Mouse (Mus musculus) stomach, embryonic 16.5 days (tissue): ENCODE results near the gene Gm3415. TPM values are rescaled to one million over a fixed set of nuclear protein-coding genes. Genes with fewer than 3 reads are reported as not detected.
"Not testable (repeated sequence)": the region's sequence is repeated elsewhere in the genome, so short reads cannot be mapped to it uniquely, and the experiment has no call there.

Source experiments
- ATAC-seq: fragments of 200-750 bp; cut with Nextera tagmentation; 2 replicates; pipeline ENCODE4 v1.8.0; 2017; ENCODE audit warnings: moderate number of reproducible peaks, moderate TSS enrichment; ENCODE audit not compliant: insufficient read depth, low FRiP score
- H3K27ac ChIP-seq: fragments of 300-500 bp; sonication (generic); 2 replicates; pipeline ENCODE4 v1.5.1; 2014; ENCODE audit warnings: low read length
- H3K27me3 ChIP-seq: fragments of 300-500 bp; sonication (generic); 2 replicates; pipeline ENCODE4 v1.6.1; 2014; ENCODE audit warnings: low read length, control low read depth, mixed read lengths; ENCODE audit not compliant: control insufficient read depth, insufficient read depth
- H3K36me3 ChIP-seq: fragments of 300-500 bp; sonication (generic); 2 replicates; pipeline ENCODE4 v1.6.1; 2014; ENCODE audit warnings: low read length; ENCODE audit not compliant: control insufficient read depth, insufficient read depth
- H3K4me1 ChIP-seq: fragments of 300-500 bp; sonication (generic); 2 replicates; pipeline ENCODE4 v1.6.1; 2014; ENCODE audit warnings: low read length, control low read depth, mixed read lengths; ENCODE audit not compliant: control insufficient read depth, insufficient read depth
- H3K4me2 ChIP-seq: fragments of 300-500 bp; sonication (generic); 2 replicates; pipeline ENCODE4 v1.6.1; 2014; ENCODE audit warnings: low read depth, low read length, mixed read lengths
- H3K4me3 ChIP-seq: fragments of 300-500 bp; sonication (generic); replicated peaks from 2 replicates; pipeline ENCODE4 v1.5.1; 2014; ENCODE audit warnings: mild to moderate bottlenecking, low read length
- H3K9ac ChIP-seq: fragments of 300-500 bp; sonication (generic); 2 replicates; pipeline ENCODE4 v1.6.1; 2014; ENCODE audit warnings: low read length
- H3K9me3 ChIP-seq: fragments of 300-500 bp; sonication (generic); replicated peaks from 2 replicates; pipeline ENCODE4 v1.6.1; 2016; ENCODE audit warnings: low read length, control low read depth; ENCODE audit not compliant: control insufficient read depth
- whole genome bisulfite sequencing: fragments of 180-500 bp; shearing (Covaris S2); extraction: QIAGEN DNeasy Blood & Tissue Kit; methylation state at CpG from one replicate; pipeline ENCODE4 v1.1.7; 2014; 5-methylcytosine and 5-hydroxymethylcytosine counted together
- polyA plus RNA-seq: library from polyadenylated mRNA; unstranded; fragments of >200 nt; fragmentation: Nextera tagmentation; extraction: Ambion mirVana; gene quantifications from 2 replicates; pipeline ENCODE4 v1.2.1, GENCODE M21; 2015

Gm3415 gene
- polyA plus RNA-seq: not detected in 2 replicates

DNA sequence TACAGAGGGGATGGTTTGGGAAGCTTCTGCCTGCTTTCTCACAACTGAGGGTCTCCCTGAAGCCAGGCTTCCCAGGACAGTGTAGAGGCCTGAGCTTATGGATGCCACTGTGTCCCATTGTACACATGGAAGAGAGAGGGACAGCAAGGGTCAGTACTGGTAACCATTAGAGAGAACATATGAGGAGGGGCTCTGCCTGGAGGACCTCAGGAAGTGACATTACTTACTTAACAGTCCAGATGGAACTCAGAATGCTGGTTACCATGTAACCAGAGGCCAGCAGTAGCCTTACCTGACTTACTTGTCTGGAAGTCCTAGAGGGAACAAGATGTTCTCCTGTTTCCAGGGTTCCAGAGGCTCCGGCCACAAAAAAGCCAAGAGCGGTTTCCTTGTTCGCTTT lies at the start of gene Gm3415:
TSS of gene Gm3415 (plus strand) at position 301 of the 400 bp plus-strand sequence.
- not testable (repeated sequence) for H3K4me3 ChIP-seq, H3K9me3 ChIP-seq, H3K27ac ChIP-seq, H3K36me3 ChIP-seq, H3K4me2 ChIP-seq, H3K9ac ChIP-seq, H3K4me1 ChIP-seq, ATAC-seq, H3K27me3 ChIP-seq
- WGBS: no CpG with 5 or more reads among the region's 3 CpGs

- H3K4me3 ChIP-seq, H3K4me1 ChIP-seq, ATAC-seq, H3K9ac ChIP-seq, H3K36me3 ChIP-seq, H3K27me3 ChIP-seq, H3K4me2 ChIP-seq, H3K9me3 ChIP-seq, H3K27ac ChIP-seq: not testable (repeated sequence)
- WGBS: no CpG with 5 or more reads among the region's 5 CpGs
Observed at GRCm38 (mm10) chr5:146513823-146514222, 42.1 kb upstream of the Gm3415 start, which contains the start of gene Gm3402. TSS of gene Gm3402 (plus strand) at chr5:146514123.

- H3K27me3 ChIP-seq, H3K9ac ChIP-seq, H3K9me3 ChIP-seq, H3K4me2 ChIP-seq, H3K4me3 ChIP-seq, H3K4me1 ChIP-seq, H3K27ac ChIP-seq, ATAC-seq, H3K36me3 ChIP-seq: not testable (repeated sequence)
- WGBS: no CpG with 5 or more reads among the region's 3 CpGs
Observed at GRCm38 (mm10) chr5:146525501-146525900, 30.4 kb upstream of the Gm3415 start, which contains the start of gene Gm3404. TSS of gene Gm3404 (plus strand) at chr5:146525801.

GRCm38 (mm10) chr5:146537347-146537746 lies 18.6 kb upstream of the Gm3415 start, which contains the start of gene Gm3409:
TSS of gene Gm3409 (plus strand) at chr5:146537647.
- H3K4me2 ChIP-seq, H3K4me1 ChIP-seq: not testable (repeated sequence)

DNA sequence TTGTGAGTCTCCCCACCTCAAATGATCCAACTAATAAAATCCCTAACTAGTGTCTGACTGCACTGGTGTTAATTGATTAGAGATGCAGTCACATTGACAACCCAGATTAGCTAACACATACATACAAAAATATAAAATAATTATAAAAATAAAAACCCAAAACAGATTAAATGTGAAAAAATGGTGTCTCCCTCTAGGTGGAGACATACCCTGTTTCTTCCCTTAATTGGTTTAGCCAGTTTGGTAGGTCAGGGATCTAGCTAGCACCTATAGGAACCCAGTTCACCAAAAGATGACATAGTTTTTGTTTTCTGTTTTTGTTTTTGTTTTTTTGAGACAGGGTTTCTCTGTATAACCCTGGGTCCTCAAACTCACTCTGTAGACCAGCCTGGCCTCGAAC lies 8.3 kb downstream of the Gm3415 start:
- Histone ChIP-seq H3K9ac (no peak overlapping the region), H3K4me3 (no peak overlapping the region), H3K27ac (no peak overlapping the region), H3K9me3 (no peaks in the 10 kb centered on the region), H3K4me2 (no peak overlapping the region), H3K27me3 (no peaks in the 10 kb centered on the region), H3K4me1 (no peaks in the 10 kb centered on the region), H3K36me3 (no peaks in the 10 kb centered on the region)
- 85% methylated on average over 1 of the region's 1 CpGs for WGBS
- no peak for ATAC-seq

More at GRCm38 (mm10) chr5:146537347-146537746, 18.6 kb upstream of the Gm3415 start, which contains the start of gene Gm3409:
- not testable (repeated sequence) for H3K36me3 ChIP-seq, H3K27ac ChIP-seq, H3K9me3 ChIP-seq, H3K9ac ChIP-seq, H3K27me3 ChIP-seq, H3K4me3 ChIP-seq, ATAC-seq
- 93% methylated on average over 2 of the region's 3 CpGs for WGBS

- WGBS: 57% methylated on average over 4 of the region's 4 CpGs
- no peak for ATAC-seq
- no peak overlapping the region for H3K4me3 ChIP-seq
- H3K27ac ChIP-seq: no peak overlapping the region
- no peaks in the 10 kb centered on the region for H3K9me3 ChIP-seq
- no peaks in the 10 kb centered on the region for H3K4me1 ChIP-seq
- H3K27me3 ChIP-seq: no peaks in the 10 kb centered on the region
- no peak overlapping the region for H3K4me2 ChIP-seq
- H3K36me3 ChIP-seq: no peaks in the 10 kb centered on the region
- H3K9ac ChIP-seq: no peak overlapping the region
Observed at GRCm38 (mm10) chr5:146567054-146567453, 11.1 kb downstream of the Gm3415 start.

DNA sequence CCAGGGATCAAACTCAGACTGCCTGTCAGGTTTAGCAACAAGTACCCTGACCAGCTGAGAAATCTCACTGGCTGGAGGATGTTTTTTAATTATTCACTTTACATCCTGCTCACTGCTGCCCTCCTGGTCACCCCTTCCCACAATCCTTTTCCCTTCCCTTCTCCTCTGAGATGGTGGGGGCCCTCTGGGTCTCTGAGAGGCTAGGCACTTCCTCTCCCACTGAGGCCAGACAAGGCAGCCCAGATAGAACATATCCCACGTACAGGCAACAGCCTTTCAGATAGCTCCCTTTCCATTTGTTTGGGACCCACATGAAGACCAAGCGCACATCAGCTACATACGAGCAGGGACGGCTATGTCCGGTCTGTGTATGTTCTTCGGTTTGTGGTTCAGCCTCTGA lies 14.2 kb downstream of the Gm3415 start:
- WGBS: 76% methylated on average over 6 of the region's 6 CpGs
- H3K4me3 ChIP-seq, H3K9me3 ChIP-seq, H3K4me2 ChIP-seq, H3K9ac ChIP-seq, H3K27me3 ChIP-seq, H3K27ac ChIP-seq, H3K4me1 ChIP-seq, ATAC-seq, H3K36me3 ChIP-seq: not testable (repeated sequence)

DNA sequence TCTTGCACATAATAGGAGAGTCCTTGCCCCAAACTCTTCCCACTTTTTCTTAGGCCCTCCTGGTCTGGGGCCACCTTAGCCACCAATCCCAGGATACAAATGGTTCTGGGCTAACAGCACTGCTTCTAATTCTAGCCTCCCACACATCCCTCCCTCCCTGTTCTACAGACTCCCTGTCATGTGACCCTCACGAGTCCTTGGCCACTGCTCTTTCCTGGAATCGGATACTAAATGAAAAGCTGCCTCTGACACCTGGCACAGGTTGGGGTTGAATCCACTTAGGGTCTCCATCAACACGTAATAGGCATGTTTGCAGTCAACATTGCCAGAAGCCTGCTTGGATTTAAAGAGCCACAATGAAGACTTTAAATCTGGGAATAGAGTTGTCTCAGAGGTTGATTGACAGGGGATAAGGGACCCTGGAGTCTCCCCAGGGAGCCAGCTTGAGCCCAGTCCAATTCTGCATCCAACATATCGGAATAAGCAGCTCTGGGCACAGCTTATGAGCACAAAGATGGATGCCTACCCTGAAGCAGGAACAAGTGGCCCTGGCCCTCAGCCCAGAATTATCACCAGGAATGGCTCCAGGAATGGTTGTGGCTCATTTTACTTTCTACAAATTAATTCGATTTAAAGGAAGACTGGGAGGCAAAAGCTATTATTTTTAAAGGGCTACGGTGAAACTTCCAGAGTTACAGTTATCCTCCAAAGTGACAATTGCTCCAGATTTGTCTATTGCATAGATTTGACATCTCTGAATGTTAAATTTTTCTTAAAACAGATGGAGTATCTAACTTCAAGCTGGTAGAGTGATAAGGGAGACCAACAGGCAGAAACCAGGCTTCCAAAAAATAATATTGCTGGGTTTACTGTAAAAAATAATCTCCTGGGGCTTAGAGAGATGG lies 16.1 kb downstream of the Gm3415 start:
- ATAC-seq, H3K4me2 ChIP-seq, H3K27me3 ChIP-seq, H3K9me3 ChIP-seq, H3K4me3 ChIP-seq, H3K4me1 ChIP-seq, H3K9ac ChIP-seq, H3K27ac ChIP-seq, H3K36me3 ChIP-seq: not testable (repeated sequence)
- 61% methylated on average over 6 of the region's 6 CpGs for WGBS

GRCm38 (mm10) chr5:146572735-146573042 lies 16.8 kb downstream of the Gm3415 start:
- H3K4me1 ChIP-seq, H3K36me3 ChIP-seq, H3K27ac ChIP-seq, H3K4me3 ChIP-seq, H3K27me3 ChIP-seq, ATAC-seq, H3K4me2 ChIP-seq, H3K9ac ChIP-seq, H3K9me3 ChIP-seq: not testable (repeated sequence)
- 87% methylated on average over 4 of the region's 4 CpGs for WGBS
